Mouse (Mus musculus): Measurements from ENCODE around the gene Lhfpl2. TPM values are rescaled to one million over a fixed set of nuclear protein-coding genes. Genes with fewer than 3 reads are reported as not detected.
A peak's percentile ranks its signal among the peaks of the same experiment; 100 is the strongest.

Lhfpl2 gene
- polyA plus RNA-seq, 1 experiment from 2014 or later: 19.7 TPM

GRCm38 (mm10) chr13:94059373-94059772 lies 1.8 kb downstream of the Lhfpl2 start:
- H3K4me1 ChIP-seq (replicated peaks): peaks cover 68% of the 10 kb centered on the region

GRCm38 (mm10) chr13:94059778-94060177 lies 2.2 kb downstream of the Lhfpl2 start:
- no peak for DNase-seq (ENCODE audit: low spot score)
- no peak overlapping the region for H3K4me3 ChIP-seq
- H3K4me1 ChIP-seq (replicated peaks): peaks cover 72% of the 10 kb centered on the region
- 82% methylated on average over 6 of the region's 6 CpGs for WGBS
- no peak overlapping the region for H3K27ac ChIP-seq
- peaks cover 68% of the 10 kb centered on the region for H3K27me3 ChIP-seq (ENCODE audit: insufficient read depth, poor library complexity, severe bottlenecking)
- no peaks in the 10 kb centered on the region for H3K9me3 ChIP-seq
- no peaks in the 10 kb centered on the region for H3K36me3 ChIP-seq

More at GRCm38 (mm10) chr13:94059373-94059772, 1.8 kb downstream of the Lhfpl2 start:
- Histone ChIP-seq H3K27me3 (ENCODE audit: insufficient read depth, poor library complexity, severe bottlenecking) (peaks cover 64% of the 10 kb centered on the region), H3K27ac (no peak overlapping the region), H3K9me3 (no peaks in the 10 kb centered on the region), H3K4me3 (peak overlapping the region; percentile 83; the same call in 1 of the 2 replicates), H3K36me3 (no peaks in the 10 kb centered on the region)
- WGBS: 88% methylated on average over 4 of the region's 4 CpGs
- no peak for DNase-seq (ENCODE audit: low spot score)

GRCm38 (mm10) chr13:94060461-94060860 lies 2.9 kb downstream of the Lhfpl2 start:
- 75% methylated on average over 3 of the region's 3 CpGs for WGBS
- peaks cover 75% of the 10 kb centered on the region for H3K27me3 ChIP-seq (ENCODE audit: insufficient read depth, poor library complexity, severe bottlenecking)
- no peak for DNase-seq (ENCODE audit: low spot score)
- H3K36me3 ChIP-seq: no peaks in the 10 kb centered on the region
- H3K4me1 ChIP-seq (replicated peaks): peaks cover 79% of the 10 kb centered on the region
- no peak overlapping the region for H3K4me3 ChIP-seq
- no peak overlapping the region for H3K27ac ChIP-seq
- H3K9me3 ChIP-seq: no peaks in the 10 kb centered on the region

GRCm38 (mm10) chr13:94061256-94061877 lies 3.8 kb downstream of the Lhfpl2 start:
- WGBS: 51% methylated on average over 9 of the region's 9 CpGs
- no peak for DNase-seq (ENCODE audit: low spot score)
- Histone ChIP-seq H3K4me1 (replicated peaks) (peaks cover 87% of the 10 kb centered on the region), H3K4me3 (no peak overlapping the region), H3K9me3 (no peaks in the 10 kb centered on the region), H3K27ac (no peak overlapping the region), H3K36me3 (no peaks in the 10 kb centered on the region), H3K27me3 (ENCODE audit: insufficient read depth, poor library complexity, severe bottlenecking) (peaks cover 77% of the 10 kb centered on the region)

GRCm38 (mm10) chr13:94062349-94063111 lies 4.9 kb downstream of the Lhfpl2 start:
- Histone ChIP-seq H3K36me3 (no peaks in the 10 kb centered on the region), H3K27me3 (ENCODE audit: insufficient read depth, poor library complexity, severe bottlenecking) (peaks cover 81% of the 10 kb centered on the region), H3K4me1 (replicated peaks) (peaks cover 78% of the 10 kb centered on the region), H3K4me3 (peak overlapping the region; percentile 27), H3K27ac (no peak overlapping the region), H3K9me3 (no peaks in the 10 kb centered on the region)
- DNase-seq (ENCODE audit: low spot score): no peak
- WGBS: 20% methylated on average over 21 of the region's 21 CpGs

GRCm38 (mm10) chr13:94063156-94063555 lies 5.6 kb downstream of the Lhfpl2 start:
- H3K27me3 ChIP-seq (ENCODE audit: insufficient read depth, poor library complexity, severe bottlenecking): peaks cover 87% of the 10 kb centered on the region
- peaks cover 76% of the 10 kb centered on the region for H3K4me1 ChIP-seq (replicated peaks)
- peak overlapping the region; percentile 27; the same call in 1 of the 2 replicates for H3K4me3 ChIP-seq
- H3K36me3 ChIP-seq: no peaks in the 10 kb centered on the region
- no peaks in the 10 kb centered on the region for H3K9me3 ChIP-seq
- H3K27ac ChIP-seq: no peak overlapping the region
- 40% methylated on average over 8 of the region's 8 CpGs for WGBS
- no peak for DNase-seq (ENCODE audit: low spot score)

GRCm38 (mm10) chr13:94064571-94064970 lies 7.0 kb downstream of the Lhfpl2 start:
- 32% methylated on average over 7 of the region's 7 CpGs for WGBS
- no peak overlapping the region for H3K4me3 ChIP-seq
- no peak for DNase-seq (ENCODE audit: low spot score)
- peaks cover 76% of the 10 kb centered on the region for H3K4me1 ChIP-seq (replicated peaks)
- H3K9me3 ChIP-seq: no peaks in the 10 kb centered on the region
- H3K36me3 ChIP-seq: no peaks in the 10 kb centered on the region
- H3K27ac ChIP-seq: no peak overlapping the region
- H3K27me3 ChIP-seq (ENCODE audit: insufficient read depth, poor library complexity, severe bottlenecking): peaks cover 88% of the 10 kb centered on the region

GRCm38 (mm10) chr13:94065276-94066050 lies 7.9 kb downstream of the Lhfpl2 start:
- 16% methylated on average over 11 of the region's 11 CpGs for WGBS
- H3K4me1 ChIP-seq (replicated peaks): peaks cover 85% of the 10 kb centered on the region
- H3K36me3 ChIP-seq: no peaks in the 10 kb centered on the region
- H3K9me3 ChIP-seq: no peaks in the 10 kb centered on the region
- peaks cover 87% of the 10 kb centered on the region for H3K27me3 ChIP-seq (ENCODE audit: insufficient read depth, poor library complexity, severe bottlenecking)
- no peak for DNase-seq (ENCODE audit: low spot score)
- no peak overlapping the region for H3K4me3 ChIP-seq
- H3K27ac ChIP-seq: no peak overlapping the region

GRCm38 (mm10) chr13:94066626-94067275 lies 9.2 kb downstream of the Lhfpl2 start:
- peaks cover 81% of the 10 kb centered on the region for H3K4me1 ChIP-seq (replicated peaks)

GRCm38 (mm10) chr13:94068308-94068707 lies 10.7 kb downstream of the Lhfpl2 start:
- Histone ChIP-seq H3K27me3 (ENCODE audit: insufficient read depth, poor library complexity, severe bottlenecking) (peaks cover 95% of the 10 kb centered on the region), H3K4me3 (no peak overlapping the region), H3K9me3 (no peaks in the 10 kb centered on the region), H3K4me1 (replicated peaks) (peaks cover 73% of the 10 kb centered on the region), H3K27ac (no peak overlapping the region), H3K36me3 (no peaks in the 10 kb centered on the region; the same call in 1 of the 2 replicates)
- 93% methylated on average over 1 of the region's 1 CpGs for WGBS
- DNase-seq (ENCODE audit: low spot score): no peak

More at GRCm38 (mm10) chr13:94066626-94067275, 9.2 kb downstream of the Lhfpl2 start:
- WGBS: 85% methylated on average over 5 of the region's 5 CpGs
- Histone ChIP-seq H3K36me3 (no peaks in the 10 kb centered on the region; the same call in 1 of the 2 replicates), H3K4me3 (no peak overlapping the region), H3K27ac (no peak overlapping the region), H3K27me3 (ENCODE audit: insufficient read depth, poor library complexity, severe bottlenecking) (peaks cover 90% of the 10 kb centered on the region), H3K9me3 (no peaks in the 10 kb centered on the region)
- DNase-seq (ENCODE audit: low spot score): no peak

GRCm38 (mm10) chr13:94069421-94070307 lies 12.1 kb downstream of the Lhfpl2 start:
- Histone ChIP-seq H3K27ac (no peak overlapping the region), H3K9me3 (no peaks in the 10 kb centered on the region), H3K27me3 (ENCODE audit: insufficient read depth, poor library complexity, severe bottlenecking) (peaks cover 96% of the 10 kb centered on the region), H3K36me3 (no peaks in the 10 kb centered on the region; the same call in 1 of the 2 replicates), H3K4me1 (replicated peaks) (peaks cover 71% of the 10 kb centered on the region), H3K4me3 (no peak overlapping the region)
- peak; percentile 41 for DNase-seq (ENCODE audit: low spot score)
- 39% methylated on average over 16 of the region's 16 CpGs for WGBS

- Histone ChIP-seq H3K27me3 (ENCODE audit: insufficient read depth, poor library complexity, severe bottlenecking) (peaks cover 96% of the 10 kb centered on the region), H3K27ac (no peak overlapping the region), H3K4me3 (no peak overlapping the region), H3K36me3 (no peaks in the 10 kb centered on the region; the same call in 1 of the 2 replicates), H3K9me3 (no peaks in the 10 kb centered on the region), H3K4me1 (replicated peaks) (peaks cover 70% of the 10 kb centered on the region)
- WGBS: 85% methylated on average over 3 of the region's 3 CpGs
- no peak for DNase-seq (ENCODE audit: low spot score)
These were observed 12.7 kb downstream of the Lhfpl2 start for GRCm38 (mm10) chr13:94070308-94070619.
